Mouse (Mus musculus) liver, embryonic 15.5 days (tissue): ENCODE results near the gene Kcnk3. TPM values are rescaled to one million over a fixed set of nuclear protein-coding genes. Genes with fewer than 3 reads are reported as not detected.

ENCODE experiments used
- ATAC-seq: fragments of 200-750 bp; cut with Nextera tagmentation; 2 replicates; pipeline ENCODE4 v1.8.0; 2017; ENCODE audit warnings: moderate number of reproducible peaks, mild to moderate bottlenecking, moderate library complexity; ENCODE audit not compliant: insufficient read depth
- H3K27ac ChIP-seq: fragments of 300-500 bp; sonication (generic); replicated peaks from 2 replicates; pipeline ENCODE4 v1.5.1; 2015; ENCODE audit warnings: mild to moderate bottlenecking, inconsistent platforms
- H3K27me3 ChIP-seq: fragments of 300-500 bp; sonication (generic); 2 replicates; pipeline ENCODE4 v1.6.1; 2015; ENCODE audit warnings: mild to moderate bottlenecking, inconsistent platforms
- H3K36me3 ChIP-seq: fragments of 300-500 bp; sonication (generic); replicated peaks from 2 replicates; pipeline ENCODE4 v1.6.1; 2015; ENCODE audit warnings: moderate library complexity, mild to moderate bottlenecking, inconsistent platforms
- H3K4me1 ChIP-seq: fragments of 300-500 bp; sonication (generic); replicated peaks from 2 replicates; pipeline ENCODE4 v1.6.1; 2015; ENCODE audit warnings: inconsistent platforms
- H3K4me2 ChIP-seq: fragments of 300-500 bp; sonication (generic); 2 replicates; pipeline ENCODE4 v1.6.1; 2015; ENCODE audit warnings: moderate library complexity, mild to moderate bottlenecking, inconsistent platforms
- H3K4me3 ChIP-seq: fragments of 300-500 bp; sonication (generic); replicated peaks from 2 replicates; pipeline ENCODE4 v1.5.1; 2015; ENCODE audit warnings: mild to moderate bottlenecking, inconsistent platforms
- H3K9ac ChIP-seq: fragments of 300-500 bp; sonication (generic); 2 replicates; pipeline ENCODE4 v1.6.1; 2015; ENCODE audit warnings: moderate library complexity, mild to moderate bottlenecking, inconsistent platforms
- H3K9me3 ChIP-seq: fragments of 300-500 bp; sonication (generic); replicated peaks from 2 replicates; pipeline ENCODE4 v1.6.1; 2016; ENCODE audit warnings: inconsistent platforms
- WGBS: fragments of 180-500 bp; shearing (Covaris S2); methylation state at CpG from one replicate; pipeline ENCODE4 v1.1.7; 2015; ENCODE audit warnings: mixed read lengths; ENCODE audit not compliant: insufficient replicate concordance; 5-methylcytosine and 5-hydroxymethylcytosine counted together
- polyA plus RNA-seq: library from polyadenylated mRNA; unstranded; fragments of >200 nt; fragmentation: Nextera tagmentation; extraction: Ambion mirVana; gene quantifications from 2 replicates; pipeline ENCODE4 v1.2.1, GENCODE M21; 2015

The Kcnk3 gene
- polyA plus RNA-seq, 1 experiment from 2014 or later, result 0.17 TPM

DNA sequence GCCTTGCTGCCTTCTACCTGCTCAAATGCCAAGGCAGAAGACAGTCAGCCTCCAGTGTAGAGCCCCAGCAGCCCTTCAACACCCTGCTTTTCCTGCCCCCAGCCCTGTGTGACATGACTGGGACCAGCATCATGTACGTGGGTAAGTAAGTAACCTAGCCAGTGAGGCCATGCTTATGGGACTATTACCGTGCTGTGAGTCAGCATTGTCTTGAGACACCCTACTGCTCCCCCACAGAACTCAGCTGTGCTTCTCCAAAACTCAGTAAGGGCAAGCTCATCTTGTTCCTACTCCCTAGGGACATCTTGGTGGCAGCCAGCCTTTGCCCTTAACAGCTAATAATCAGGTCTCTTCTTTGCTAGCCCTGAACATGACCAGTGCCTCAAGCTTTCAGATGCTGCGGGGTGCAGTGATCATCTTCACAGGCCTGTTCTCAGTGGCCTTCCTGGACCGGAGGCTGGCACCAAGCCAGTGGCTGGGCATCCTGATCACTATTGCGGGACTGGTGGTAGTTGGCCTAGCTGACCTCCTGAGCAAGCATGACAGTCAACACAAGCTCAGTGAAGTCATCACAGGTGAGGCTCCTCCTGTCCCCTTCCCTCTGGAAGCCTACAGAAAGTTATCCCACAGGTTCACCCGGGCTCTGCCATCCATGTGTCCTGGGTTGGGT, 67.7 kb downstream of the Kcnk3 start:
- WGBS, result 74% methylated on average over 6 of the region's 6 CpGs
- no peaks in the 10 kb centered on the region for H3K4me1 ChIP-seq
- H3K9ac ChIP-seq, result no peak overlapping the region
- no peaks in the 10 kb centered on the region for H3K9me3 ChIP-seq
- ATAC-seq, result no peak
- H3K4me3 ChIP-seq, result no peak overlapping the region
- peaks cover 40% of the 10 kb centered on the region for H3K36me3 ChIP-seq
- H3K27ac ChIP-seq, result no peak overlapping the region
- no peaks in the 10 kb centered on the region for H3K27me3 ChIP-seq
- no peak overlapping the region for H3K4me2 ChIP-seq

DNA sequence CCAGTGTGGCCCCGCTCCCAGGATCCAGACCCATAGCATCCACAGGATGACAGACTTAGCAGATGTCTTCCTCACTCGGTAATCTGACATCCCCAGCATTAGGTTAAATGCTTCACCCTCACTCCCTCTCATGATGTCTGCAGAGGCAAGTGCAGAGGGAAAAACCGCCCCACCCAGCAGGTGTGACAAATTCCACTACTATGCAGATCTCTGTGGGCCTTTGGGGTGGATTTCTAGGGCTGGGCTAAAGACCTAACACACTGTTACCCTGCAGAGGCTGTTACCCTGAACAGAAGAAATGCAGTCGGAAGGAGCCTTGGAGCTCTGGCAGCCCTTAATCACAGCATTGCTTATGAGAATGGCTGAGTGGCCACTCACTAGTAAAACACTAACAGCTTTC, 71.1 kb downstream of the Kcnk3 start:
- ATAC-seq, result no peak
- Histone ChIP-seq H3K36me3 (peaks cover 40% of the 10 kb centered on the region), H3K9me3 (no peaks in the 10 kb centered on the region), H3K27me3 (no peaks in the 10 kb centered on the region), H3K27ac (no peak overlapping the region), H3K4me1 (no peaks in the 10 kb centered on the region), H3K9ac (no peak overlapping the region), H3K4me2 (no peak overlapping the region), H3K4me3 (no peak overlapping the region)
- 71% methylated on average over 4 of the region's 4 CpGs for whole genome bisulfite sequencing

DNA sequence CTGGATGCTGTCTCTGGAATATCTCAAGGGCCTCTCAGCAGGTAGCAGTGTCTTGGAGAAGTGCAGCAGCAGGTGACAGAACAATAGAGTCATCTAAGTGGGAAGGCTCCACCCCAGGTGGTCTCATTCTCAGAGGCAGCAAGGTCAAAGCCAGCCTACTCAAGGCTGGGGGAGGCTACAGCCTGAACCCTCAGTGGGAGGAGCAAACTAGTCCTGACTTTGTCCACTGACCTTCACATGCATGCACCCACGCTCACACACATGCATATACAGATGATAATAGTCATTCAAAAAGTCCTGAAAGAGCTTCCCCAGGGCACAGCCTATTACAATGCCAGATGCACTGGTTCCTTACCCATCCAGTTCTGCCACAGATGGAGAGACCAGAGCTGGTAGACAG, 72.3 kb downstream of the Kcnk3 start:
- H3K27me3 ChIP-seq, result no peaks in the 10 kb centered on the region
- no peaks in the 10 kb centered on the region for H3K9me3 ChIP-seq
- H3K27ac ChIP-seq, result no peak overlapping the region
- H3K4me3 ChIP-seq, result no peak overlapping the region
- no peak for ATAC-seq
- H3K9ac ChIP-seq, result no peak overlapping the region
- H3K36me3 ChIP-seq, result peaks cover 31% of the 10 kb centered on the region
- no peak overlapping the region for H3K4me2 ChIP-seq
- 64% methylated on average over 1 of the region's 1 CpGs for WGBS
- peaks cover 2% of the 10 kb centered on the region for H3K4me1 ChIP-seq

DNA sequence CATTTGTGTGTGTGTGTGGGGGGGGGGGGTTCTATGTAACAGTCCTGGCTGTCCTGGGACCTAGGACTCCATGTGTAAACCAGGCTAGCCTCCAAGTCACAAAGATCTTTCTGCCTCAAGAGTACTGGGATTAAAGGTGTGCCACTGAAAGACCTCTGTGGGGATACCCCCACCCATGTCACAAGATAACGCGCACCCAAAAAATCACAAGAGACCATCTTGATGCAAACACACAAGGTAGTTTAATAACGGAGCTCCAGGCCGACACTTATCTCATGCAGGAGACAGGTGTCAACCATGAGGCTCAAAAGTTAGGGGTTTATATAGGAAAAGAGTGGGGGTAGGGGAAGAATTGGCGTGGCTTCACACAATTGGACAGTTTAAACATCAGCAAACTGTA, 72.8 kb downstream of the Kcnk3 start:
- no peak for ATAC-seq
- Histone ChIP-seq H3K27ac (no peak overlapping the region), H3K9ac (no peak overlapping the region), H3K9me3 (no peaks in the 10 kb centered on the region), H3K4me2 (no peak overlapping the region), H3K4me1 (peaks cover 6% of the 10 kb centered on the region), H3K27me3 (no peaks in the 10 kb centered on the region), H3K4me3 (no peak overlapping the region), H3K36me3 (peaks cover 28% of the 10 kb centered on the region)
- 84% methylated on average over 5 of the region's 5 CpGs for WGBS

DNA sequence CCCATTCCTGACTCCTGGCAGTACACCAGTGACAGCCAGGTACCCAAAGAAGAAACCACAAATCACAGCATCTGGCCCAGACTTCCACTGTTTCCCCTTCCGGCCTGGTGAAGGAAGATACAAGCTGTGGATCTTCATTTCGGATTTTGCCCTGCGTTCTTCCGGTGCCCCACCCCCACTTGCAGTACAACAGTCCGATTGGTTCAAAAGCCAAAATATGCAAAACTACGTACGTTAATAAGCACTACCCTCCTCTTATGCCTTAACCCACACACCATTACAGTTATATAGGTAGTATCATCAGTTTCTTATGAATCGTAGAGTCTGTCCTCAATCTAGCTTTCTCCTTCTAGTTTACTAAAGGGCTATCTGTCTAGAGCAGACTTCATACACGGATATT, 77.4 kb downstream of the Kcnk3 start:
- H3K36me3 ChIP-seq, result peaks cover 27% of the 10 kb centered on the region
- no peaks in the 10 kb centered on the region for H3K9me3 ChIP-seq
- H3K4me2 ChIP-seq, result no peak overlapping the region
- no peak overlapping the region for H3K4me3 ChIP-seq
- no peak overlapping the region for H3K27ac ChIP-seq
- WGBS, result 73% methylated on average over 9 of the region's 9 CpGs
- no peaks in the 10 kb centered on the region for H3K27me3 ChIP-seq
- H3K9ac ChIP-seq, result no peak overlapping the region
- peaks cover 38% of the 10 kb centered on the region for H3K4me1 ChIP-seq
- ATAC-seq, result no peak

DNA sequence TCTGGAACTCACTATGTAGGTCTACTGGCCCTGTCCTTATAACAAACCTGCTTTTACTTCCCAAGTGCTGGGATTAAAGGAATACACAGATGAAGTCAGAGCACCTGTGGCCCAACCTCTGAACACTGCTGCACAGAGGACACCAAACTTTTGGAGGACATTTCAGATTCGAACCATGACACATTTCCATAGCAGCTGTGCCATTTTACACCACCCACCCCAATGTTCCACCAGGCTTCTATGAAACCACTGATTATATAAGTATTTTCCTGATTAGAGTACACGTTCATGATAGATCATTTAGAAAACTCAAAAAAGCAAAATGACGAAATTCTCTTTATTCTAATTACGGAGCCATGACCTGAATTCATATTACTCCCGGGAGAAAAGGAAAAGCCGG, 78.0 kb downstream of the Kcnk3 start:
- WGBS, result 37% methylated on average over 6 of the region's 6 CpGs
- ATAC-seq, result no peak
- Histone ChIP-seq H3K9ac (peak overlapping the region; percentile 98), H3K4me3 (peak overlapping the region; percentile 96), H3K4me1 (peaks cover 38% of the 10 kb centered on the region), H3K27ac (peak overlapping the region; percentile 89), H3K9me3 (no peaks in the 10 kb centered on the region), H3K27me3 (no peaks in the 10 kb centered on the region), H3K36me3 (peaks cover 33% of the 10 kb centered on the region), H3K4me2 (peak overlapping the region; percentile 80)

DNA sequence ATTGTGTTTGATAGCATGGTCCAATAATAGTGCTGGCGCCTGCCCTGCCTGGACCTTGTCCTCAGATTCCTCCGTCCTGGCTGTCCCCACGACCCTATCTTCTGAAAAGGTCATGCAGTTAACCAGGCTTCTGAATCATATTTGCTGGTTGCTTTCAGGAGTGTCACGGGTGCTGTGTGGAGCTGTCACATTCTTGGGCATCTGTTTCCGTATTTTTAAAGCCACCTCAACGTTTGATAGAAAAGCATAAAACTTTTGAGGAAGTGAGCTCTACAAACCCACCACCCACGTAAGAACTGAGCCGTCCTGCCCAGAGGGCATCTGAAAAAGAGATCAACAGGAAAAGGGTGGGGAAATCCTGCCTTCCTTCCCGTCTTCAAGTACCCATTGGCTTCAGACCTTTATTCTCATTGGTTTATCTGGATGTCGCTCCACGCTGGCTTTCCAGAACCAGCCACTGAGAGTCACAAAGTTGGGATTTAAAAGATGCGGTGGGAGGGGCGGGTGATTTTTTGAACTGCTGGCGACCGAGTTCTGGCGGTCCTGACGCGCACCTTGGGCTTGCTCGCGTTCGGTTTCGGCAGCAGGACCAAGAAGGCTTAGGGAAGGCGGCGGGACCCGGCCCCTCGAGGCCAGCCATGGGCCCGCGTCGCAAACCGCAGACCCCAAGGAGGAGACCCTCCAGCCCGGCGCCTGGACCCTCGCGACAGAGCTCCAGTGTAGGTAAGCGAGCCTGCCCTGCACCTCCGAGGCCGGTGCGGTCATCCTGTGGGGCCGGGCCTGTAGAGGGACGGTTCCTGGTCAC, 78.6 kb downstream of the Kcnk3 start, which contains the start of gene Cenpa:
TSS of gene Cenpa (plus strand) at position 387 of the 805 bp plus-strand sequence.
- peaks cover 39% of the 10 kb centered on the region for H3K36me3 ChIP-seq
- peak within 1 kb of the TSS; percentile 98 for H3K9ac ChIP-seq
- no peaks in the 10 kb centered on the region for H3K27me3 ChIP-seq
- peak within 1 kb of the TSS; percentile 89 for H3K27ac ChIP-seq
- peak within 1 kb of the TSS; percentile 80 for H3K4me2 ChIP-seq
- H3K4me1 ChIP-seq, result peaks cover 38% of the 10 kb centered on the region
- peak within 1 kb of the TSS; percentile 96 for H3K4me3 ChIP-seq
- ATAC-seq, result peak; percentile 93
- under 1% methylated on average over 40 of the region's 40 CpGs for WGBS
- no peaks in the 10 kb centered on the region for H3K9me3 ChIP-seq

DNA sequence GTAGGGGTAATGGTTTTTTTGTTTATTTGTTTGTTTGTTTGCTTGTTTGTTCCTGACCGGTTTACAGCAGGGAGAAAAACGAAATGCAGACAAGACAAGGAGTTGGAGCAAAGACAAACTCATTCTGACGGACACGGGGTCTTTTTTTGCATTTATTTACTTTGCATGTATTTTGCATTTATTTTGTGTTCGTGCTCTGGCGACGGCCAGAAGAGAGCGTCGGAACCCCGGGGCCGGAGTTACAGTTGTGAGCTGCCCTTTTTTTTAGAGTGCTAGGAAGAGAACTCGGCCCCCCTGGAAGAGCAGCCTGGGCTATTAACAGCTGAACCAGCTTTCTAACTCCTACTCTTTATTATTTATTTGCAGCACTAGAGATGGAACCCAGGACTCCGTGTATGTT, 79.2 kb downstream of the Kcnk3 start:
- ATAC-seq, result no peak
- under 1% methylated on average over 13 of the region's 13 CpGs for WGBS

DNA sequence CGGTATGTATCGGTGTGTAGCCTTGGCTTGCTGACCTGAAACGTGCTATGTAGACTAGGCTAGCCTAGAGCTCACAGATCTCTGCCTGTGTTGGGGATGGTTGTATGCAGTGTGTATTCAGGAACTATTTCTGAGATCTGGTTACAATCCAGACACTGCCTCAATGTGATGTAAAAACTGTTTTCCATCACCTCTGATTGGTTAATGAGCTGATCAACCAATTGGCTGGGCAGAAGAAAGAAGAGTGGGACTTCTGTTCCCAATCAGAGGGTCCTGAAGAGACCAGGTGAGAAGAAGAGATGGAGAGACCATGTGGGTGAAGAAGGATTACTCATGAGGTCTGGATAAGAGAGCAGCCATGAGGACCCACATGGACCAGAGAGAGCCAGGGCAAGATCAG, 79.7 kb downstream of the Kcnk3 start:
- H3K9ac ChIP-seq, result peak overlapping the region; percentile 98
- H3K4me1 ChIP-seq, result peaks cover 38% of the 10 kb centered on the region
- peak overlapping the region; percentile 80 for H3K4me2 ChIP-seq
- ATAC-seq, result no peak
- under 1% methylated on average over 3 of the region's 3 CpGs for WGBS
- H3K36me3 ChIP-seq, result peaks cover 50% of the 10 kb centered on the region
- peak overlapping the region; percentile 96 for H3K4me3 ChIP-seq
- no peaks in the 10 kb centered on the region for H3K9me3 ChIP-seq
- peak overlapping the region; percentile 89 for H3K27ac ChIP-seq
- H3K27me3 ChIP-seq, result no peaks in the 10 kb centered on the region

More for the DNA sequence above, 79.2 kb downstream of the Kcnk3 start:
- Histone ChIP-seq H3K4me3 (peak overlapping the region; percentile 96), H3K4me2 (peak overlapping the region; percentile 80), H3K27ac (peak overlapping the region; percentile 89), H3K9ac (peak overlapping the region; percentile 98), H3K9me3 (no peaks in the 10 kb centered on the region), H3K36me3 (peaks cover 46% of the 10 kb centered on the region), H3K27me3 (no peaks in the 10 kb centered on the region), H3K4me1 (peaks cover 38% of the 10 kb centered on the region)

DNA sequence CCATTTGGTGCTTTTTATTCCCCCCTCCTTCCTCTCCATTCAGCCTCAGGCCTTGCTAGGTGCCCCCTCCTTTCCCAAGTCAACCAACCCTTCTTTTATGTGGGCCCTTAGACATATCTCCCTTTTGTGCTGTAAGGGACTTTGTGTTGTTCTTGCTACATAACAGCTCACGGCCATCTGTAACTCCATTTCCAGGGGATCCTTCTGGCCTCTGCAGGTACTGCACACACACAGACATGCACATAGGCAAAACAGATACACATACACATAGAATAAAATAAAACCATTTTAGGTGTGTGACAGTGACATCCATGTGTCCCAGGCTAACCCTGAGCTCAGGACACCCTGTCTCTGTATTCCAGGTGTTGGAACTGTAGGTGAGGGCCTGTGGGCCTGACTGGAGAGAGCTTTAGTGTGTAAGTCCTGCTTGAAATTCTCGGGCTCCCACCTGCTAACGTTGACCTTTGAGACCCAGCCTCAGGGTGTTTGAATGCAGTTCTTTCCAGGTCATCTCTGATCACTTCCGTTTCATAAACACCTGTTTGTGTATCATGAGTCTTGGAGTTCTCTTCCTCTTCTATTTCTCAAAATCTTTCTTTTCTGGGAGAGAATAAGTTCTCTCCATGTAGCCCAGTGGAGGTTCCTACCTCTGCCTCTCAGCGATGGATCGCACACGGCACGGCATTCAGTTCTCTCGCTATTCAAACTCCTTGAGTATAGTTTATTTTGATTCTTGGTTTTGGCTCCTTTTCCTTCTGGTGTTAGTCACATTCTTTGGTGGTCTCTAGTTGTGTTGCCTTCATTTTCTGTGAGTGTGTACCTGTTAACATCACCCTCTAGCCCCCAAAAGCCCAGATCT, 80.9 kb downstream of the Kcnk3 start:
- H3K36me3 ChIP-seq, result peaks cover 62% of the 10 kb centered on the region
- H3K4me1 ChIP-seq, result peaks cover 38% of the 10 kb centered on the region
- peak overlapping the region; percentile 38 for H3K27ac ChIP-seq
- ATAC-seq, result no peak
- WGBS, result 80% methylated on average over 9 of the region's 9 CpGs
- no peaks in the 10 kb centered on the region for H3K9me3 ChIP-seq
- no peaks in the 10 kb centered on the region for H3K27me3 ChIP-seq
- H3K4me2 ChIP-seq, result peak overlapping the region; percentile 80
- peak overlapping the region; percentile 98 for H3K9ac ChIP-seq
- peak overlapping the region; percentile 96 for H3K4me3 ChIP-seq

DNA sequence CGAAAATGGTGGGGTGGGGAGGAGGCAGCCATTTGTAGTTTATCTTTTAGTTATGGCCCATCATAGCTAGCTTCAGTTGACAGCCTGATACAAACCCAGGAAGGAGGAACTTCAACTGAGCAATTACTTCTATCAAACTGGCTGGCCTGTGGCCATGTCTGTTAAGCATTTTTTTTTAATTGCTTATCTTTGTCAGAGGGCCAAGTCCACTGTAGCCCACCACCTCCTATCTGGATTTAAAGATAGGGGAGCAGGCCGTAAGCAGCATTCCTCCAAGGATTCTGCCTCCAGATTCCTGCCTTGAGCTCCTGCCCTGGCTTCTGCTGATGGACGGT, 81.5 kb downstream of the Kcnk3 start:
- peaks cover 38% of the 10 kb centered on the region for H3K4me1 ChIP-seq
- H3K9ac ChIP-seq, result no peak overlapping the region
- peaks cover 68% of the 10 kb centered on the region for H3K36me3 ChIP-seq
- H3K4me3 ChIP-seq, result peak overlapping the region; percentile 96
- ATAC-seq, result no peak
- no peaks in the 10 kb centered on the region for H3K27me3 ChIP-seq
- peak overlapping the region; percentile 80 for H3K4me2 ChIP-seq
- 38% methylated on average over 3 of the region's 3 CpGs for WGBS
- 0 out of 2 replicates have a peak overlapping the region, but pooled peaks have one; percentile 38 for H3K27ac ChIP-seq
- no peaks in the 10 kb centered on the region for H3K9me3 ChIP-seq
